Mouse (Mus musculus) cortical plate, adult 2 months (tissue): Measurements from ENCODE around the gene Clhc1. TPM values are rescaled to one million over a fixed set of nuclear protein-coding genes. Genes with fewer than 3 reads are reported as not detected.

Experiments used
- H3K27ac ChIP-seq: fragments of 200-500 bp; 2 replicates; pipeline ENCODE4 v1.5.1; 2012; ENCODE audit warnings: low read length, control low read depth, inconsistent platforms; ENCODE audit not compliant: insufficient read depth
- H3K4me1 ChIP-seq: fragments of 200-500 bp; 2 replicates; pipeline ENCODE4 v1.6.1; 2011; ENCODE audit warnings: low read length; ENCODE audit not compliant: control insufficient read depth, insufficient read depth
- H3K4me3 ChIP-seq: fragments of 200-500 bp; 2 replicates; pipeline ENCODE4 v1.5.1; 2011; ENCODE audit warnings: mild to moderate bottlenecking, low read length, control low read depth; ENCODE audit not compliant: insufficient read depth
- CTCF ChIP-seq: fragments of 200-500 bp; IDR thresholded peaks from 2 replicates; pipeline ENCODE4 v1.5.1; 2011; ENCODE audit warnings: mild to moderate bottlenecking, control low read depth, low read length; ENCODE audit not compliant: insufficient read depth; ENCODE audit errors: extremely low read depth
- POLR2A ChIP-seq: fragments of 200-500 bp; IDR thresholded peaks from 2 replicates; pipeline ENCODE4 v1.6.1; 2011; ENCODE audit warnings: mild to moderate bottlenecking, low read length, control low read depth; ENCODE audit not compliant: insufficient read depth; ENCODE audit errors: extremely low read depth
- polyA plus RNA-seq: library from polyadenylated mRNA; depleted of rRNA; stranded (reverse); fragments of >200 nt; gene quantifications from 2 replicates; pipeline ENCODE4 v1.2.3, GENCODE M21; 2012

Gene Clhc1
- polyA plus RNA-seq, 1 experiment: 0.13 TPM

- no peak overlapping the region for H3K4me3 ChIP-seq
- no peak for TF ChIP-seq POLR2A
- TF ChIP-seq CTCF: no peak
- H3K27ac ChIP-seq: no peak overlapping the region
- no peaks in the 10 kb centered on the region for H3K4me1 ChIP-seq
Measured at GRCm38 (mm10) chr11:29560452-29560851, 12.7 kb downstream of the Clhc1 start.

- H3K27ac ChIP-seq: no peak overlapping the region
- no peak overlapping the region for H3K4me3 ChIP-seq
- H3K4me1 ChIP-seq: no peaks in the 10 kb centered on the region
- TF ChIP-seq POLR2A (no peak), CTCF (no peak)
Measured at GRCm38 (mm10) chr11:29560990-29561389, 13.2 kb downstream of the Clhc1 start.

- Histone ChIP-seq H3K4me3 (no peak overlapping the region), H3K4me1 (no peaks in the 10 kb centered on the region), H3K27ac (no peak overlapping the region)
- TF ChIP-seq POLR2A (no peak), CTCF (no peak)
Measured at GRCm38 (mm10) chr11:29563406-29563805, 15.7 kb downstream of the Clhc1 start.

- H3K27ac ChIP-seq: no peak overlapping the region
- H3K4me3 ChIP-seq: no peak overlapping the region
- H3K4me1 ChIP-seq: no peaks in the 10 kb centered on the region
- TF ChIP-seq POLR2A (no peak), CTCF (no peak)
Measured at GRCm38 (mm10) chr11:29571536-29571935, 23.8 kb downstream of the Clhc1 start.

GRCm38 (mm10) chr11:29572656-29573055 is 24.9 kb downstream of the Clhc1 start:
- TF ChIP-seq POLR2A (no peak), CTCF (no peak)
- H3K4me1 ChIP-seq: no peaks in the 10 kb centered on the region
- no peak overlapping the region for H3K4me3 ChIP-seq
- H3K27ac ChIP-seq: no peak overlapping the region

GRCm38 (mm10) chr11:29579610-29580009 is 31.9 kb downstream of the Clhc1 start:
- Histone ChIP-seq H3K4me1 (no peaks in the 10 kb centered on the region), H3K27ac (no peak overlapping the region), H3K4me3 (no peak overlapping the region)
- no peak for TF ChIP-seq POLR2A
- TF ChIP-seq CTCF: no peak

- Histone ChIP-seq H3K27ac (no peak overlapping the region), H3K4me1 (no peaks in the 10 kb centered on the region), H3K4me3 (no peak overlapping the region)
- TF ChIP-seq POLR2A: no peak
- TF ChIP-seq CTCF: no peak
Measured at GRCm38 (mm10) chr11:29595217-29595616, 47.5 kb downstream of the Clhc1 start.

GRCm38 (mm10) chr11:29597159-29597558 is 49.4 kb downstream of the Clhc1 start:
- no peaks in the 10 kb centered on the region for H3K4me1 ChIP-seq
- no peak overlapping the region for H3K4me3 ChIP-seq
- TF ChIP-seq POLR2A (no peak), CTCF (no peak)
- no peak overlapping the region for H3K27ac ChIP-seq

GRCm38 (mm10) chr11:29599000-29599399 is 51.2 kb downstream of the Clhc1 start:
- H3K4me3 ChIP-seq: no peak overlapping the region
- no peak overlapping the region for H3K27ac ChIP-seq
- no peak for TF ChIP-seq CTCF
- TF ChIP-seq POLR2A: no peak
- H3K4me1 ChIP-seq: no peaks in the 10 kb centered on the region

GRCm38 (mm10) chr11:29603581-29603980 is 55.8 kb downstream of the Clhc1 start:
- H3K4me1 ChIP-seq: no peaks in the 10 kb centered on the region
- TF ChIP-seq CTCF (no peak), POLR2A (no peak)
- no peak overlapping the region for H3K4me3 ChIP-seq
- no peak overlapping the region for H3K27ac ChIP-seq
